Mouse (Mus musculus) lung, adult 2 months (tissue): Measurements from ENCODE around the gene Pard6b.

ENCODE experiments used
- CTCF ChIP-seq: fragments of 200-500 bp; IDR thresholded peaks from 2 replicates; pipeline ENCODE4 v1.5.1; 2011; ENCODE audit warnings: mild to moderate bottlenecking, low read length, control low read depth; ENCODE audit not compliant: insufficient read depth
- POLR2A ChIP-seq: fragments of 200-500 bp; IDR thresholded peaks from 2 replicates; pipeline ENCODE4 v1.6.1; 2011; ENCODE audit warnings: low read depth, mild to moderate bottlenecking, control low read depth, low read length, borderline replicate concordance; ENCODE audit errors: extremely low read depth

DNA sequence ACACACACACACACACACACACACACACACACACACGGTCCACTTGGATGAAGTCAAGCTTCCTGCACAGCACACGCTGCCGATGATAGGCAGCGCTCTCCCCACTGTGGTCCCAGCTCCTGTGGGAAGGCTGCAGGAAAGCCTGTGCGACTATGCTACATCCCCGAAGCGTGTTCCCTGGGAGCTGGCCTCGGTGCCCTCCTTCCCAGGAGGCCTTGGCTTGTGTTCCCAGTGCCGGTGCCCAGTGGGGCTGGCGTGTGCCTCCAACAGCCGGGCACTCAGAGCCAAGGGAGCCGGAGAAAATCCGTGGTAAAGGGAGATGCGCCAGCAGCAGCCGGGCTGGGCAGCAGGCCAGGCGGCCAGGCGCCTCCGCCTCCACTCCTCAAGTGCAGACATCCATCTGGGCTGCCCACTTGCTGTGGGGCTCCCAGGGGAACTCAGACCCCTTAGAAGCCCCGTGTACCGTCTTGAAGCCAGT lies 25.9 kb downstream of the Pard6b start:
- no peak for TF ChIP-seq CTCF
- no peak for TF ChIP-seq POLR2A
